ENCODE assay signal across 8 mouse cellular contexts in genomic region chr12:8921394-8922368, GRCm38 (mm10). TPM values are rescaled to one million over a fixed set of nuclear protein-coding genes. Genes with fewer than 3 reads are reported as not detected.
A peak's percentile ranks its signal among the peaks of the same experiment; 100 is the strongest.
DNase-seq lines count a peak whose midpoint lies in the region; ATAC-seq lines count a peak whose summit lies in the region.

Gene Laptm4a, plus strand, starts transcription at chr12:8921664.

- peak; percentile 98 for DNase-seq in adipocyte (ENCODE audit: low spot score)
- DNase-seq in embryo, embryonic 10 days (ENCODE audit: low spot score), result peak; percentile 98
- peak; percentile 98 for DNase-seq in gastrocnemius, postnatal 10 days
- DNase-seq in induced T-regulatory cell, adult 2 months (ENCODE audit: low read depth), result peak; percentile 98
- peak; percentile 96 to 98 for DNase-seq in left cerebral cortex, adult 9 months (ENCODE audit: low spot score in 2 of 2)
- peak; percentile 94 for DNase-seq in right cerebral cortex, postnatal 14 days
- DNase-seq in urinary bladder, postnatal 36 days (ENCODE audit: low spot score in 2 of 2), result peak; percentile 96 to 98

- ATAC-seq in megakaryocyte progenitor cell, adult 5-6 weeks (replicated peaks; ENCODE audit: poor library complexity), result peak; percentile 81

RNA-seq across cellular contexts. Expression of gene Laptm4a, which starts in this region (rescaled TPM):
- total RNA-seq in gastrocnemius, postnatal 10 days (2021), result 100 to 1,000 TPM; 408 to 423 TPM
- 73.2 and 76.6 TPM in 2 replicates for total RNA-seq in megakaryocyte progenitor cell, adult 5-6 weeks (2015)
- total RNA-seq in megakaryocyte progenitor cell, adult 5-6 weeks (2017), result 111 and 119 TPM in 2 replicates

Comparison
In these comparisons a context has a peak if more than half of its experiments do, and no peak if none do; other contexts are left out.
1. Peak in every context shown above with its lines: DNase-seq and ATAC-seq.